Comparison of ENCODE assay signal across 10 mouse cellular contexts in the genomic region with DNA sequence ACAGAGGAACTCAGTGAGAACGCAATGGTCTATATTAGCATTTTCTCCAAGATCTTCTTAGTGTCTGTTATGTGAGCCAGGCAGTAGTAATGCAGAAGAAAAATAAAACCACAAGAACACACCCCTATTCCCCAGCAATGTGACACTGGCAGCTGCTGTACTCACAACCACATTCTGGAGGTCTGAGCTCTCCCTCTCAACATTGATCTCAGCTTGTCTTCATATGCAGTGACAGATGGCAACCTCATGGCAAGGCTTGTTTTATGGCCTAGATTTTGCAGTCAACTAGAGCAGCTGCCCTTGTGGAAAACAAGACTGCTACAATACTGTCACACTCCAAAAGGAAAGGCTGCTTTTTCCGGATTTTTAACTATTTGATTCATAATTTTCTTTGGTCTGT.
DNase-seq lines count a peak whose midpoint lies in the region; ATAC-seq and TF ChIP-seq lines count a peak whose summit lies in the region.
"Had no signal": no experiment of that assay in that cellular context is flagged by ENCODE, and none has a peak within 500 bp of the region (broad histone marks: within the 10 kb centered on the region; RNA-seq: fewer than 3 reads in every experiment).

No protein-coding gene starts in this region.

- H3K4me1 ChIP-seq in hindbrain, embryonic 15.5 days (replicated peaks): no peaks in the 10 kb centered on the region
- H3K4me1 ChIP-seq in hindbrain, embryonic 13.5 days (replicated peaks): no peaks in the 10 kb centered on the region
- no peaks in the 10 kb centered on the region for H3K4me1 ChIP-seq in thymus, adult 2 months (replicated peaks; ENCODE audit: control insufficient read depth, insufficient read depth, low read length)
- H3K4me1 ChIP-seq in intestine, embryonic 15.5 days (replicated peaks): no peaks in the 10 kb centered on the region
- no peaks in the 10 kb centered on the region for H3K4me1 ChIP-seq in midbrain, embryonic 13.5 days (replicated peaks)

- 0 out of 2 replicates have a peak, but pooled peaks have one; percentile 54 for ATAC-seq in hindbrain, embryonic 15.5 days (ENCODE audit: low FRiP score, low read depth)
- ATAC-seq in hindbrain, embryonic 13.5 days (ENCODE audit: low FRiP score): no peak
- no peak for ATAC-seq in intestine, embryonic 15.5 days
- ATAC-seq in midbrain, embryonic 13.5 days: no peak
- ATAC-seq: inflammation-experienced regulatory T-cells, adult 6 months had no signal

- no peak overlapping the region for H3K27ac ChIP-seq in hindbrain, embryonic 15.5 days (replicated peaks)
- H3K27ac ChIP-seq in hindbrain, embryonic 13.5 days: no peak overlapping the region
- no peak overlapping the region for H3K27ac ChIP-seq in thymus, adult 2 months (ENCODE audit: control insufficient read depth, insufficient read depth, low read length)
- H3K27ac ChIP-seq in intestine, embryonic 15.5 days: no peak overlapping the region
- no peak overlapping the region for H3K27ac ChIP-seq in midbrain, embryonic 13.5 days
- H3K27ac ChIP-seq: limb, embryonic 13.5 days had no signal

- H3K9ac ChIP-seq in hindbrain, embryonic 15.5 days: no peak overlapping the region
- H3K9ac ChIP-seq in hindbrain, embryonic 13.5 days: no peak overlapping the region
- no peak overlapping the region for H3K9ac ChIP-seq in intestine, embryonic 15.5 days
- H3K9ac ChIP-seq in midbrain, embryonic 13.5 days (replicated peaks): no peak overlapping the region
- H3K9ac ChIP-seq: limb, embryonic 13.5 days had no signal

- no peak for TF ChIP-seq POLR2A in thymus, adult 2 months (IDR thresholded peaks at IDR 0.05; ENCODE audit: control insufficient read depth, extremely low read depth, insufficient read depth, low read length, poor library complexity)

- H3K27me3 ChIP-seq in hindbrain, embryonic 15.5 days: no peaks in the 10 kb centered on the region
- no peaks in the 10 kb centered on the region for H3K27me3 ChIP-seq in hindbrain, embryonic 13.5 days
- no peaks in the 10 kb centered on the region for H3K27me3 ChIP-seq in thymus, adult 2 months (ENCODE audit: control insufficient read depth, insufficient read depth, low read length)
- H3K27me3 ChIP-seq in intestine, embryonic 15.5 days (replicated peaks): no peaks in the 10 kb centered on the region
- no peaks in the 10 kb centered on the region for H3K27me3 ChIP-seq in midbrain, embryonic 13.5 days
- H3K27me3 ChIP-seq: limb, embryonic 13.5 days had no signal

- no peak overlapping the region for H3K4me2 ChIP-seq in hindbrain, embryonic 15.5 days
- H3K4me2 ChIP-seq in hindbrain, embryonic 13.5 days: no peak overlapping the region
- no peak overlapping the region for H3K4me2 ChIP-seq in intestine, embryonic 15.5 days (replicated peaks)
- H3K4me2 ChIP-seq in midbrain, embryonic 13.5 days (replicated peaks): no peak overlapping the region
- H3K4me2 ChIP-seq: limb, embryonic 13.5 days had no signal

- H3K9me3 ChIP-seq in hindbrain, embryonic 15.5 days: no peaks in the 10 kb centered on the region
- no peaks in the 10 kb centered on the region for H3K9me3 ChIP-seq in hindbrain, embryonic 13.5 days
- no peaks in the 10 kb centered on the region for H3K9me3 ChIP-seq in intestine, embryonic 15.5 days
- no peaks in the 10 kb centered on the region for H3K9me3 ChIP-seq in midbrain, embryonic 13.5 days
- H3K9me3 ChIP-seq: limb, embryonic 13.5 days had no signal

- peak; percentile 41 for DNase-seq in cerebellum, adult 8-10 months
- DNase-seq in layer of hippocampus, adult 8-10 months (ENCODE audit: low spot score in 2 of 2): peak; percentile 59 to 69
- peak; percentile 22 for DNase-seq in thymus, adult 2 months
- DNase-seq in spleen, postnatal 36 days (ENCODE audit: low spot score in 2 of 2): no peak

- no peak overlapping the region for H3K4me3 ChIP-seq in hindbrain, embryonic 15.5 days
- no peak overlapping the region for H3K4me3 ChIP-seq in hindbrain, embryonic 13.5 days
- no peak overlapping the region for H3K4me3 ChIP-seq in thymus, adult 2 months (ENCODE audit: control insufficient read depth, insufficient read depth, low read length)
- H3K4me3 ChIP-seq in intestine, embryonic 15.5 days (replicated peaks): no peak overlapping the region
- no peak overlapping the region for H3K4me3 ChIP-seq in midbrain, embryonic 13.5 days (replicated peaks)
- H3K4me3 ChIP-seq: limb, embryonic 13.5 days had no signal

- no peak for TF ChIP-seq CTCF in thymus, adult 2 months (IDR thresholded peaks at IDR 0.05; ENCODE audit: borderline replicate concordance, control insufficient read depth, extremely low read depth, insufficient read depth, low read length, poor library complexity)

- no peaks in the 10 kb centered on the region for H3K36me3 ChIP-seq in hindbrain, embryonic 15.5 days
- H3K36me3 ChIP-seq in hindbrain, embryonic 13.5 days: no peaks in the 10 kb centered on the region
- no peaks in the 10 kb centered on the region for H3K36me3 ChIP-seq in thymus, adult 2 months (ENCODE audit: control insufficient read depth, insufficient read depth, low read length)
- no peaks in the 10 kb centered on the region for H3K36me3 ChIP-seq in intestine, embryonic 15.5 days
- no peaks in the 10 kb centered on the region for H3K36me3 ChIP-seq in midbrain, embryonic 13.5 days
- H3K36me3 ChIP-seq: limb, embryonic 13.5 days had no signal

- WGBS in hindbrain, embryonic 15.5 days: 86% methylated on average over 2 of the region's 2 CpGs
- 91% methylated on average over 2 of the region's 2 CpGs for WGBS in hindbrain, embryonic 13.5 days
- 67% methylated on average over 2 of the region's 2 CpGs for WGBS in thymus, adult 2 months
- WGBS in intestine, embryonic 15.5 days: 91% methylated on average over 2 of the region's 2 CpGs
- WGBS in midbrain, embryonic 13.5 days: 95% methylated on average over 2 of the region's 2 CpGs

Comparison
In these comparisons a context has a peak if more than half of its experiments do, and no peak if none do; other contexts are left out.
1. DNase-seq: peak in cerebellum, adult 8-10 months (single experiment), layer of hippocampus, adult 8-10 months (2 of 2) and thymus, adult 2 months (single experiment); none in spleen, postnatal 36 days (0 of 2).